Mouse (Mus musculus): Measurements from ENCODE around the gene Bloc1s3. TPM values are rescaled to one million over a fixed set of nuclear protein-coding genes. Genes with fewer than 3 reads are reported as not detected.

The Bloc1s3 gene
- total and polyA plus RNA-seq, 3 experiments = 6.1 to 7.5 TPM; not detected in 1

DNA sequence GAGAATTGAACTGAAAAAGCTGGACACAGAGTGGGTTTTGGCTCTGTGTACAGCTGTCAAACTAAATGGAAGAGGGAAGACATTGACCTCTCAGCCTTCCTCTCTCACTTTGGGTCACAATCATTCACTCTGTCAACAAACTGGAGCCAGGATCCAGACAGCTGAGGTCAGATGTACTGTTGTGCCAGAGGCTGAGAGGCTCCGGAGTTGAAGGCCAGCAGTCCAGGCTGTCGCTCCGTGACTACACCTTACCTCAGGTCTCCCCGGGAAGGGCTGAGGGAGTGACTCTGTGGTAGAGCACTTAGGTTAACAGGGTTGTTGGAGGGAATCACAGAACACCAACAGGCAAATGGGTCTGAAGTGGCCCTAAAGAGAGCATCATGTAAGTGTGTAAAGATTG, 9.8 kb downstream of the Bloc1s3 start:
- no peak for TF ChIP-seq MEF2A (IDR thresholded peaks at IDR 0.05; ENCODE audit: extremely low read depth, insufficient replicate concordance, low read depth, low read length, poor library complexity, severe bottlenecking)
- no peak for TF ChIP-seq BHLHE40 (IDR thresholded peaks at IDR 0.05; ENCODE audit: borderline replicate concordance, low read depth, low read length)
- no peak for TF ChIP-seq MXI1 (IDR thresholded peaks at IDR 0.05; ENCODE audit: low read depth, low read length)
- TF ChIP-seq UBTF (IDR thresholded peaks at IDR 0.05; ENCODE audit: borderline replicate concordance, insufficient read depth, low read depth, low read length) = no peak
- no peak for TF ChIP-seq ZMIZ1 (IDR thresholded peaks at IDR 0.05; ENCODE audit: low read depth, low read length)
- TF ChIP-seq MAZ (IDR thresholded peaks at IDR 0.05; ENCODE audit: low read depth, low read length) = no peak
- no peak for TF ChIP-seq ZNF384 (IDR thresholded peaks at IDR 0.05; ENCODE audit: low read depth, low read length)
- TF ChIP-seq SIN3A (IDR thresholded peaks at IDR 0.05; ENCODE audit: low read length) = no peak
- TF ChIP-seq GABPA (IDR thresholded peaks at IDR 0.05; ENCODE audit: low read depth, low read length) = no peak
- TF ChIP-seq NRF1 (IDR thresholded peaks at IDR 0.05; ENCODE audit: insufficient read depth, low read depth, low read length, poor library complexity, severe bottlenecking) = no peak
- TF ChIP-seq MAFK (IDR thresholded peaks at IDR 0.05; ENCODE audit: borderline replicate concordance, low read depth, low read length) = no peak
- no peak for TF ChIP-seq NELFE (IDR thresholded peaks at IDR 0.05; ENCODE audit: low read depth, low read length)
- TF ChIP-seq TCF12 (IDR thresholded peaks at IDR 0.05; ENCODE audit: low read depth, low read length) = no peak
- Histone ChIP-seq H3K4me3 (ENCODE audit: control insufficient read depth in 1 of 2, insufficient read depth in 1 of 2, low read depth in 2 of 2, low read length in 2 of 2) (no peak overlapping the region), H3K4me1 (ENCODE audit: control insufficient read depth in 1 of 2, insufficient read depth in 2 of 2, low read length in 2 of 2) (peaks cover 0 to 13% of the 10 kb centered on the region in 2 experiments; a peak in 3 of 4 replicates), H3K36me3 (ENCODE audit: control insufficient read depth in 1 of 2, insufficient read depth in 2 of 2, low read length in 2 of 2) (no peaks in the 10 kb centered on the region), H3K27ac (ENCODE audit: control insufficient read depth, low read depth, low read length) (no peak overlapping the region), H3K9me3 (replicated peaks; ENCODE audit: insufficient read depth, low read length) (no peaks in the 10 kb centered on the region), H3K9ac (ENCODE audit: control insufficient read depth, low read depth, low read length, poor library complexity, severe bottlenecking) (no peak overlapping the region), H3K79me2 (ENCODE audit: control insufficient read depth, insufficient read depth, low read length, poor library complexity) (no peaks in the 10 kb centered on the region), H3K27me3 (ENCODE audit: control insufficient read depth in 1 of 2, insufficient read depth in 2 of 2, low read length in 2 of 2) (no peaks in the 10 kb centered on the region)
- DNase-seq (ENCODE audit: low read depth, low spot score) = no peak

DNA sequence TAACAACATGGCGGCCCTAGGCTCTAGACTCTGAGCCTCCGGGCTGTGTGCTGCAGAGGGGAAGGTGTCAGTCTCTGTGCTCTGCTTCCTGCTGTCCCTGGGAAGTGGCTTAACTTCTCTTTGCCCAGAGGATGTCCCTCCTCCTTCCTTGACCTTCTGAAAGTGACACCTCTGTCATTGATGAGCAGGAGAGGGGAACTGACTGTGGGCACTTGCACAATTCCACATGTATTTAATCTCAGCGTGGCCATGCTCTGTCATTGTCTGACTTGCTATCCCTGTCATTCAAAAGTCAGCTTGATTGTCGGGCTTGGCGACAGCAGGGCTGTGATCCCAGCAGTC, 12.0 kb downstream of the Bloc1s3 start:
- no peak for TF ChIP-seq ZNF384 (IDR thresholded peaks at IDR 0.05; ENCODE audit: low read depth, low read length)
- no peak for TF ChIP-seq KAT2A (conservative IDR thresholded peaks at IDR 0.05; ENCODE audit: low read depth, low read length)
- no peak for TF ChIP-seq SIN3A (IDR thresholded peaks at IDR 0.05; ENCODE audit: low read length)
- TF ChIP-seq E2F4 (IDR thresholded peaks at IDR 0.05; ENCODE audit: borderline replicate concordance, low read depth, low read length) = no peak
- TF ChIP-seq MXI1 (IDR thresholded peaks at IDR 0.05; ENCODE audit: low read depth, low read length) = no peak
- TF ChIP-seq CTCF (IDR thresholded peaks at IDR 0.05 in 2 of 3, conservative IDR thresholded peaks at IDR 0.05 in 1 of 3; ENCODE audit: control insufficient read depth in 1 of 3, insufficient read depth in 1 of 3, low read depth in 2 of 3, low read length in 3 of 3, poor library complexity in 1 of 3, severe bottlenecking in 1 of 3) = no peak
- no peak for TF ChIP-seq TAL1 (IDR thresholded peaks at IDR 0.05; ENCODE audit: low read length)
- no peak for TF ChIP-seq MYB (IDR thresholded peaks at IDR 0.05; ENCODE audit: low read depth, low read length)
- TF ChIP-seq HCFC1 (IDR thresholded peaks at IDR 0.05; ENCODE audit: low read depth, low read length) = no peak
- TF ChIP-seq ZMIZ1 (IDR thresholded peaks at IDR 0.05; ENCODE audit: low read depth, low read length) = no peak
- TF ChIP-seq RAD21 (IDR thresholded peaks at IDR 0.05; ENCODE audit: low read depth, low read length) = no peak
- TF ChIP-seq NRF1 (IDR thresholded peaks at IDR 0.05; ENCODE audit: insufficient read depth, low read depth, low read length, poor library complexity, severe bottlenecking) = no peak
- no peak for TF ChIP-seq CHD1 (IDR thresholded peaks at IDR 0.05; ENCODE audit: low read depth, low read length)
- no peak for TF ChIP-seq CHD2 (IDR thresholded peaks at IDR 0.05; ENCODE audit: low read length)
- TF ChIP-seq ZKSCAN1 (IDR thresholded peaks at IDR 0.05; ENCODE audit: low read depth, low read length) = no peak
- TF ChIP-seq POLR2A (IDR thresholded peaks at IDR 0.05; ENCODE audit: control insufficient read depth in 1 of 2, insufficient read depth in 1 of 2, low read depth in 1 of 2, low read length in 2 of 2, poor library complexity in 1 of 2) = no peak
- TF ChIP-seq GABPA (IDR thresholded peaks at IDR 0.05; ENCODE audit: low read depth, low read length) = no peak
- no peak for TF ChIP-seq MYC (IDR thresholded peaks at IDR 0.05; ENCODE audit: low read depth, low read length)
- DNase-seq (ENCODE audit: low read depth, low spot score) = no peak
- Histone ChIP-seq H3K27me3 (ENCODE audit: control insufficient read depth in 1 of 2, insufficient read depth in 2 of 2, low read length in 2 of 2) (no peaks in the 10 kb centered on the region), H3K9ac (ENCODE audit: control insufficient read depth, low read depth, low read length, poor library complexity, severe bottlenecking) (no peak overlapping the region), H3K4me3 (ENCODE audit: control insufficient read depth in 1 of 2, insufficient read depth in 1 of 2, low read depth in 2 of 2, low read length in 2 of 2) (no peak overlapping the region), H3K4me1 (ENCODE audit: control insufficient read depth in 1 of 2, insufficient read depth in 2 of 2, low read length in 2 of 2) (peaks cover 0 to 13% of the 10 kb centered on the region in 2 experiments; a peak in 3 of 4 replicates), H3K27ac (ENCODE audit: control insufficient read depth, low read depth, low read length) (no peak overlapping the region), H3K79me2 (ENCODE audit: control insufficient read depth, insufficient read depth, low read length, poor library complexity) (no peaks in the 10 kb centered on the region), H3K9me3 (replicated peaks; ENCODE audit: insufficient read depth, low read length) (no peaks in the 10 kb centered on the region), H3K36me3 (ENCODE audit: control insufficient read depth in 1 of 2, insufficient read depth in 2 of 2, low read length in 2 of 2) (no peaks in the 10 kb centered on the region)
